Mouse (Mus musculus) limb, embryonic 13.5 days (tissue): ENCODE measurements around the gene Prm3. TPM values are rescaled to one million over a fixed set of nuclear protein-coding genes. Genes with fewer than 3 reads are reported as not detected.

ENCODE experiments used
- ATAC-seq: fragments of 200-750 bp; cut with Nextera tagmentation; 2 replicates; pipeline ENCODE4 v1.8.0; 2017; ENCODE audit warnings: low read depth, moderate number of reproducible peaks, moderate TSS enrichment; ENCODE audit not compliant: low FRiP score
- H3K27ac ChIP-seq: fragments of 300-500 bp; sonication (generic); 2 replicates; pipeline ENCODE4 v1.5.1; 2015; ENCODE audit warnings: inconsistent platforms, mild to moderate bottlenecking, moderate library complexity
- H3K27me3 ChIP-seq: fragments of 300-500 bp; sonication (generic); 2 replicates; pipeline ENCODE4 v1.6.1; 2015; ENCODE audit warnings: mild to moderate bottlenecking, inconsistent platforms
- H3K36me3 ChIP-seq: fragments of 300-500 bp; sonication (generic); 2 replicates; pipeline ENCODE4 v1.6.1; 2015; ENCODE audit warnings: inconsistent platforms, mild to moderate bottlenecking, moderate library complexity
- H3K4me1 ChIP-seq: fragments of 300-500 bp; sonication (generic); 2 replicates; pipeline ENCODE4 v1.6.1; 2015; ENCODE audit warnings: inconsistent platforms
- H3K4me2 ChIP-seq: fragments of 300-500 bp; sonication (generic); replicated peaks from 2 replicates; pipeline ENCODE4 v1.6.1; 2015; ENCODE audit warnings: inconsistent platforms, mild to moderate bottlenecking, moderate library complexity
- H3K4me3 ChIP-seq: fragments of 300-500 bp; sonication (generic); 2 replicates; pipeline ENCODE4 v1.5.1; 2015; ENCODE audit warnings: moderate library complexity, mild to moderate bottlenecking, inconsistent platforms
- H3K9ac ChIP-seq: fragments of 300-500 bp; sonication (generic); 2 replicates; pipeline ENCODE4 v1.6.1; 2015; ENCODE audit warnings: mild to moderate bottlenecking, inconsistent platforms
- H3K9me3 ChIP-seq: fragments of 300-500 bp; sonication (generic); 2 replicates; pipeline ENCODE4 v1.6.1; 2016; ENCODE audit warnings: inconsistent platforms
- WGBS: fragments of 180-500 bp; shearing (Covaris S2); methylation state at CpG from one replicate; pipeline ENCODE4 v1.1.7; 2015; 5-methylcytosine and 5-hydroxymethylcytosine counted together
- polyA plus RNA-seq: library from polyadenylated mRNA; unstranded; fragments of >200 nt; fragmentation: Nextera tagmentation; extraction: Ambion mirVana; gene quantifications from 2 replicates; pipeline ENCODE4 v1.2.1, GENCODE M21; 2015

The Prm3 gene
- polyA plus RNA-seq, 1 experiment from 2014 or later = not detected

- 51% methylated on average over 4 of the region's 4 CpGs for WGBS
- Histone ChIP-seq H3K9ac (no peak overlapping the region), H3K4me3 (no peak overlapping the region), H3K36me3 (no peaks in the 10 kb centered on the region), H3K27ac (no peak overlapping the region), H3K9me3 (no peaks in the 10 kb centered on the region), H3K4me2 (no peak overlapping the region), H3K27me3 (no peaks in the 10 kb centered on the region), H3K4me1 (peaks cover 20% of the 10 kb centered on the region)
- ATAC-seq = no peak
These were observed 1.8 kb downstream of the Prm3 start for GRCm38 (mm10) chr16:10788866-10789265.

GRCm38 (mm10) chr16:10788271-10788670 lies 2.4 kb downstream of the Prm3 start, which contains the start of gene Tnp2:
Gene Tnp2 (minus strand): TSS chr16:10788660.
- 36% methylated on average over 15 of the region's 16 CpGs for WGBS
- H3K27me3 ChIP-seq = no peaks in the 10 kb centered on the region
- H3K9me3 ChIP-seq = no peaks in the 10 kb centered on the region
- peak within 1 kb of the TSS; percentile 3; the same call in 1 of the 2 replicates for H3K9ac ChIP-seq
- no peak within 1 kb of the TSS for H3K4me2 ChIP-seq
- H3K4me3 ChIP-seq = no peak within 1 kb of the TSS
- ATAC-seq = no peak
- no peaks in the 10 kb centered on the region for H3K36me3 ChIP-seq
- H3K4me1 ChIP-seq = peaks cover 26% of the 10 kb centered on the region
- H3K27ac ChIP-seq = no peak within 1 kb of the TSS

GRCm38 (mm10) chr16:10787548-10788058 lies 3.1 kb downstream of the Prm3 start:
- Histone ChIP-seq H3K27ac (peak overlapping the region; percentile 99; the same call in 1 of the 2 replicates), H3K4me3 (no peak overlapping the region), H3K9ac (no peak overlapping the region), H3K4me1 (peaks cover 32% of the 10 kb centered on the region), H3K27me3 (no peaks in the 10 kb centered on the region), H3K4me2 (no peak overlapping the region), H3K36me3 (0 out of 2 replicates have a peak, but pooled peaks cover 3% of the 10 kb centered on the region), H3K9me3 (no peaks in the 10 kb centered on the region)
- 83% methylated on average over 7 of the region's 7 CpGs for WGBS
- ATAC-seq = no peak

- 67% methylated on average over 4 of the region's 4 CpGs for WGBS
- H3K36me3 ChIP-seq = 0 out of 2 replicates have a peak, but pooled peaks cover 5% of the 10 kb centered on the region
- H3K27ac ChIP-seq = peak overlapping the region; percentile 99; the same call in 1 of the 2 replicates
- H3K9me3 ChIP-seq = no peaks in the 10 kb centered on the region
- H3K4me3 ChIP-seq = no peak overlapping the region
- H3K4me2 ChIP-seq = peak overlapping the region; percentile 97
- no peaks in the 10 kb centered on the region for H3K27me3 ChIP-seq
- peaks cover 39% of the 10 kb centered on the region for H3K4me1 ChIP-seq
- H3K9ac ChIP-seq = no peak overlapping the region
- ATAC-seq = no peak
These were observed 3.7 kb downstream of the Prm3 start for GRCm38 (mm10) chr16:10786782-10787547.

- 0 out of 2 replicates have a peak, but pooled peaks cover 5% of the 10 kb centered on the region for H3K36me3 ChIP-seq
- no peaks in the 10 kb centered on the region for H3K9me3 ChIP-seq
- no peaks in the 10 kb centered on the region for H3K27me3 ChIP-seq
- peak overlapping the region; percentile 97 for H3K4me2 ChIP-seq
- peak; percentile 4; the same call in 1 of the 2 replicates for ATAC-seq
- H3K27ac ChIP-seq = peak overlapping the region; percentile 99
- H3K4me1 ChIP-seq = peaks cover 46% of the 10 kb centered on the region
- peak overlapping the region; percentile 89 for H3K9ac ChIP-seq
- peak overlapping the region; percentile 62 for H3K4me3 ChIP-seq
- 1% methylated on average over 9 of the region's 9 CpGs for WGBS
These were observed 4.4 kb downstream of the Prm3 start for GRCm38 (mm10) chr16:10786288-10786687.

GRCm38 (mm10) chr16:10785371-10786231 lies 5.1 kb downstream of the Prm3 start, which contains the start of gene Socs1:
Gene Socs1 (minus strand): TSS chr16:10785536.
- H3K36me3 ChIP-seq = 0 out of 2 replicates have a peak, but pooled peaks cover 5% of the 10 kb centered on the region
- ATAC-seq = peak; percentile 89
- WGBS = under 1% methylated on average over 50 of the region's 59 CpGs
- peaks cover 52% of the 10 kb centered on the region for H3K4me1 ChIP-seq
- no peaks in the 10 kb centered on the region for H3K9me3 ChIP-seq
- H3K27me3 ChIP-seq = no peaks in the 10 kb centered on the region
- H3K4me2 ChIP-seq = peak within 1 kb of the TSS; percentile 97
- H3K27ac ChIP-seq = peak within 1 kb of the TSS; percentile 99
- peak within 1 kb of the TSS; percentile 62 for H3K4me3 ChIP-seq
- peak within 1 kb of the TSS; percentile 89 for H3K9ac ChIP-seq

GRCm38 (mm10) chr16:10784793-10785370 lies 5.8 kb downstream of the Prm3 start:
- H3K36me3 ChIP-seq = 0 out of 2 replicates have a peak, but pooled peaks cover 5% of the 10 kb centered on the region
- H3K4me1 ChIP-seq = peaks cover 60% of the 10 kb centered on the region
- ATAC-seq = peak; percentile 85
- H3K9ac ChIP-seq = peak overlapping the region; percentile 89
- peak overlapping the region; percentile 99 for H3K27ac ChIP-seq
- H3K9me3 ChIP-seq = no peaks in the 10 kb centered on the region
- under 1% methylated on average over 55 of the region's 55 CpGs for WGBS
- peak overlapping the region; percentile 62 for H3K4me3 ChIP-seq
- H3K4me2 ChIP-seq = peak overlapping the region; percentile 97
- H3K27me3 ChIP-seq = no peaks in the 10 kb centered on the region

GRCm38 (mm10) chr16:10783883-10784792 lies 6.6 kb downstream of the Prm3 start:
- H3K9ac ChIP-seq = peak overlapping the region; percentile 89
- peaks cover 60% of the 10 kb centered on the region for H3K4me1 ChIP-seq
- H3K4me3 ChIP-seq = peak overlapping the region; percentile 62
- H3K27ac ChIP-seq = peak overlapping the region; percentile 99
- H3K36me3 ChIP-seq = 0 out of 2 replicates have a peak, but pooled peaks cover 5% of the 10 kb centered on the region
- H3K27me3 ChIP-seq = no peaks in the 10 kb centered on the region
- peak overlapping the region; percentile 97 for H3K4me2 ChIP-seq
- peak; percentile 0; the same call in 1 of the 2 replicates for ATAC-seq
- 1% methylated on average over 81 of the region's 81 CpGs for WGBS
- H3K9me3 ChIP-seq = no peaks in the 10 kb centered on the region

GRCm38 (mm10) chr16:10783451-10783850 lies 7.3 kb downstream of the Prm3 start:
- no peak for ATAC-seq
- WGBS = 48% methylated on average over 8 of the region's 8 CpGs
- Histone ChIP-seq H3K4me2 (peak overlapping the region; percentile 97), H3K27ac (no peak overlapping the region), H3K9me3 (no peaks in the 10 kb centered on the region), H3K27me3 (no peaks in the 10 kb centered on the region), H3K9ac (peak overlapping the region; percentile 89), H3K36me3 (0 out of 2 replicates have a peak, but pooled peaks cover 5% of the 10 kb centered on the region), H3K4me1 (peaks cover 60% of the 10 kb centered on the region), H3K4me3 (peak overlapping the region; percentile 62)

GRCm38 (mm10) chr16:10783152-10783434 lies 7.6 kb downstream of the Prm3 start:
- H3K36me3 ChIP-seq = 0 out of 2 replicates have a peak, but pooled peaks cover 5% of the 10 kb centered on the region
- H3K27ac ChIP-seq = no peak overlapping the region
- WGBS = 18% methylated on average over 1 of the region's 1 CpGs
- peak overlapping the region; percentile 62 for H3K4me3 ChIP-seq
- peaks cover 60% of the 10 kb centered on the region for H3K4me1 ChIP-seq
- H3K27me3 ChIP-seq = no peaks in the 10 kb centered on the region
- H3K9me3 ChIP-seq = no peaks in the 10 kb centered on the region
- peak overlapping the region; percentile 97 for H3K4me2 ChIP-seq
- no peak for ATAC-seq
- H3K9ac ChIP-seq = peak overlapping the region; percentile 89
